Mouse (Mus musculus) brain, embryonic 18.5 days (tissue): ENCODE results near the gene Hgd.

ENCODE experiments used
- DNase-seq: peaks from one replicate; pipeline ENCODE4 v3.0.0-alpha.2; 2012; ENCODE audit warnings: low read depth, low spot score

Gene Hgd

DNA sequence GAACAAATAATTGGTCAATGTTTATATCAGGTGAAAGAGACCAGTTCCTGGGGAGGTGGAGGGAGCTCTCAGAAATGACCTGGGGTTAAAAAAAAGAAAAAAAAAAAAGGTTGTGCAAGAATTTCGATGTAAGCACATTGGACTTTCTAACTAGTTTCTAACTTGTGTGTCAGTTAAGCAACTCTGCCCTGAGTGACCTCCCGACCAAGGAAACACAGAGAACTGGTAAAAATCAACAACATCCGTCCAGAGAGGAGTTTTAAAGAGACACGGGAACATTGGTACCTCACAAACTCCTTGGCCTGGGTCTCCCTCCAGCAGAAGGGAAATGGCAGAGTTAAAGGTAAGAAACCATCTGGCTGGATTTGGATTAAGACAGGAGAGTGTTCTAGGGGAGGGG, at the start of gene Hgd:
Gene Hgd (plus strand): TSS at position 160 of the 400 bp plus-strand sequence.
- DNase-seq: no peak

DNA sequence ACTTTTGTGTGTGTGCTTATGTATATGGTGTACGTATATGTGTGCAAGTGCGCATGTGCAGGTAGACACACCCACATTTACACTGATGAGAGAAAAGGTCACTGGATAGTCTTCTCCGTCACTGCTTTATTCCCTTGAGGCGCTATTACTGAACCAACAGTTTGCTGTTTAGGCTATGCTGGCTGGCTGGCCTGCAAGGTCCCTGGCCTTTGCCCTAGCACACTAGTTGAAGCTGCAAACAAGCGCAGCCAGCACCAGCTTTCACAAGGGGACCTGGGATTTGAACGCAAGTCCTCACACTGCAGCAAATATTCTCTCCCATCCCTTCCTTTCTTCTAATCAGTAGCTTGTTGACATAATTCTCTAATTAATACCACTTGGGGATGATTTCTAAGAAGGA, 49.8 kb upstream of the Hgd start:
- no peak for DNase-seq

DNA sequence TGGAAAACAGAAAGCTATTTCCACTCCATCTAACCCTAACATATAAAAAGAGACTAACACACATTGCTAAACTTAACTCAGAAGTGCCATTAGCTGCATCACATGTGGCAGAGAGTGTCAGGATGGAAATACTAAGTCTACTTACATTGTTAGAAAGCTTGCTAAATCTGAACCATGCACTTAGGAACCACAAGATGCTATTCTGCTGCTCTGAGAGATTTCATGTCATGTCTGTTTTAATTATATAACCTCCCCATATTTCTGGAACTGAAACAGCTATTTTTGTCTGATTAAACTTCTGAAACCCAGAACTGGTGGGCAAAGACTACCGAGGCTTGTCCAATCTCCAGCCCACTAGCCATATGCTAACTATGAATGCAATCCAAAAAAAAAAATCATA, 47.9 kb upstream of the Hgd start:
- no peak for DNase-seq

DNA sequence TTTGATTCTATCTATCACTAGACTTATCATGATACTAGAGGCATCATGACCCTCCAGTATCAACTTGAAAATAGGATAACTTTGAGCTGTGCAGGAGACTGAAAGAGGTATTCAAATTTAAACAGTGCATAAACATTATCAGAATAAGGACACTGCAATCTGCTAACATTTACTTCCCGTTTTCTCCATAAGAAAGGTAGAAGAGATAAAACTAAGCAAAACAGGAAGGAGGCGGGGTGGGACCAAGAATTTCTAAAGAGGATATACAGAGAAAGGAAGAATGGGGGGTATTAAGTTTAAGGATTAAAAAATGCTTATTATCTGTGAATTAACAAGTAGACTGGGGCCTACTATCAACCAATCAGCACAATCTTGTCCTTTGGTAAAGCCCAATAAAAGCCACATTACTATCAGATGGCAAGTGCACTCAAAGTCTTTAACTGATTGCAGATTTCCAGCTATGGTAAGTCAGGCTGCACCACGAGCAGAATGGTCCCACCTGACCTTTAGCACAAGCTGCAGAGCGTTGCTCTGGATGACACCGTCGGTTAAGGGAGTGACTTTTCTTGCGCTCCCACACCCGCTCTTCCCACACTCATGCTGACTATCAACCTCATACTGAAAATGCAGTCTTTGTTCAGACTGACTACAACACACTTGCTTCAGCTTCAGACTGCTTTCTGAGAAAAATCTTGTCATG, 46.4 kb upstream of the Hgd start:
- no peak for DNase-seq

DNA sequence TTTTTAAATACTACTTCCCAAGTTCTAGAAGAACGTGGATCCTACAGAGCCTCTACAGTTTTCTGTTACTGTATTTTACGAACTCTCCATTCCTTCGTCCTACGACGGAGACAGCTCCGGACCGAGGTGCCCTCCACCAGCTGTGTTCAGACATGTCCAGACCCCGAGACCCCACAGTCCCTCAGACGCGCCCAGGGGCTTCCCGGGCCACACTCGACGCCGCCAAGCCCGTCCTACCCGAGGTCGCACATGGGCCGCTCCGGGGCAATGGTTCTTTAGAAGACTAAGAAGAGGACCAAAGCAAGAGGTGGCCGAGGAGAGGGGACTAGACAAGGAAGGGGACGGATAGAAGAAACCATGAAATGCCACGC, 40.7 kb upstream of the Hgd start:
- no peak for DNase-seq

DNA sequence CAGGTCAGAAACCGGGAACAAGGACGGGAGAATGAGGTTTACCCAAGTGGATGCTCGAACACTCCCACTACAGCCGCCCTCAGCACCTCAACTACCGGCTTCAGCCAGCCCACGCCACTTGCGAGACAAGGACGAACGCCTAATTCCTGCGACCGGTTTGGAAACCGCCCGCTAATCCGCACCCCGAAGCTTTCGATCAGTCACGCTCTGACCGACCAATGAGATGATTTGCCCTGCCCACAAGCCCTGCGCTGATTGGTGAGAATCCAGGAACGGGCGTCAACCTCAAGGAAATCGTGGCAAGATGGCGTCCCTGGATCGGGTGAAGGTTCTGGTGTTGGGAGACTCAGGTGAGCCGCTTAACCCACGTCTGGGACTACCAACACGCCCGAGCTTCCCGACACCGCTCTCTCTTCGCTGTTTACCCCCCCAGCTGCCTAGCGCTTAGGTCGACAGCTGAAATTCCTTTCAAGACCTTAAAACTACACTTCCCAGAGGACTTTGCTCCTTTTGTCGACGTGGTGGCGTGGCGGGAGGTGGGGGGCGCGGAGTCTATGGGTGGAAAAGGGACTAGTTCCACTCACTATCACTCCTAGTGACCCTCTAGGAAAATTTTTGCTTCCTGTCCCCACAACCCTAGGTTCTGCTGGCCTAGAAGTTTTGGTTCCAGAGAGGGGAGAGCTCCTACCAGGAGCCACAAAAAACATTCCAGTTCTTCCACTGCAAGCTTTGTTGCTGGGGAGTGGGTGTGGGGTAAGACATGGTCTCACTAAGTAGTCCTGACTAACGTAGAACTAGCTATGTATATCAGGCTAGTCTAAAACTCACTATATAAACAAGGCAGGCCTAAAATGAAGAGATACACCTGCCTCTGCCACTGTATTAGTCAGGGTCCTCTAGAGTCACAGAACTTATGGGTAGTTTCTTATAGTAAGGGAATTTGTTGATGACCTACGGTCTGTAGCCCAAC, 40.1 kb upstream of the Hgd start, which contains the start of the genes Gtf2e1 and Rabl3:
Gene Gtf2e1 (minus strand): TSS at position 179 of the 970 bp plus-strand sequence.
Gene Rabl3 (plus strand): TSS at position 275 of the 970 bp plus-strand sequence.
- DNase-seq: peak; percentile 99

DNA sequence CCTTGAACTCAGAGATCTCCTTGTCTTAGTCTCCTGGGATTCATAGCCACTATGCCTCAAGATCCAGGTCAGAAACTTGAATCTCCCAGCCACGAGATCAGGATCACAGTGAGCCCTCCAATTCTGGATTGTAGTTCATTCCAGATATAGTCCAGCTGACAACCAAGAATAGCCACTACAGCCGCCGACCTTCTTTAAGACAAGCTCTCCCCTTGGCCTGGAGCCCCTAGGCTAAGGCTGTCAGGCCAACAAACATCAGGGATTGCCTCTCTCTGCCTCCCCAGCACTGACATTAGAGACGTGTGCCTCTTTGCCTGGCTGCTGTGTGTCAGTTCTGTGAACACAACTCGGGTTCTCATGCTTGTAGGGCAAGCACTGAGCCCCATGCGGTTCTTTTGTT, 39.2 kb upstream of the Hgd start:
- DNase-seq: no peak

DNA sequence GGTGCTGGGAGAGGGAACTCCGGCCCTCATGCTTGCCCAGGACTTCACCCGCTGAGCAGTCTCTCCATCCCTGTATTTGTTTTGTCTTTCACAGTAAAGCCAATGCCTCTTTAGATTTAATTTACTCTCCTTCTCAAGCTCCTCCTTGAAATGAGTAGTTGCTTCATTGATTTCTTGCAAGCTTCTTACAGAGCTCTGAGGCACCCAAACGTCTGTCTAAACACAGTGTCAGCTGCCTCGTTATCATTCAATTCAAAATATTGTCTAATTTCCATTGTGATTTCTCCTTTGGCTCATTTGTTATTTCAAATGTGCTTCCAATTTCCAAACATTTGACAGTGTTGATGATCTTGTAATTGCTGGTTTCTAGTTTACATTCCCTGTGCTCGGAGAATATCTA, 33.6 kb upstream of the Hgd start:
- no peak for DNase-seq

DNA sequence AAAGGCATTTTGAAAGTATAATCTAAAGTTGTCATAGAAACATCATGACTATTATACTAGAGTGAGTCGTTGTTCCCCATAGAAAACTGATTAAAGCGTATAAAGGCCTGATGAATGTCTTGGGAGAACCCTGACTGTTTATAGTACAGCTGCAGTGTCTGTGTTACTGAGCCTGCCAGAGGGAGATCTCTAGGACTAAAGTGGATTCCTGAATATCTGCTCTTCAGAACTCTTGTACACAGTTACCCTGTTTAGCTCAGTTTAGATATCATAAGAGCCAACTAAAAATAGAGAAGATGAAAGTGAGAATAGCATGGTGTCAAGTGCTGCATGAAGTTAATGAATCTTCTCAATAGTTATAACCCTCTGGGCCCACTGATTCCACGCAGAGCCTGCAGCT, 29.7 kb upstream of the Hgd start:
- DNase-seq: no peak

DNA sequence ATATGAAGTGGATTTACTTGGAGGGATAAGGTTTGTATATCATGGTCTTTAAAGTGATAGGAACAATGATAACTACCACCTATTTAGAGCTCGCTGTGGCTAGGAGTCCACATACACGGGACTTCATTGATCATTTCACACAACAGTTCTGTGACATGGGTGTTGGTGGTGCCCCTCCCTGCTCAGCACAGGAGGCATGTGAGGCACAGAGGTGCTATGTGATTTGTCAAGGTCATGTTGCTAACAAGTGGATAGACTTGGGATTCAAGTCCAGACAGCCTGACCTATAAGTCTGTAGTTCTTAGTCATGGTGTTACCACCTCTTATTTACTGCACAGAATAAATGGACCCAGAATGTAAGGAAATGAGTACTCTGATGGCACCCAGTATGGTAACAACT, 29.0 kb upstream of the Hgd start:
- DNase-seq: no peak

DNA sequence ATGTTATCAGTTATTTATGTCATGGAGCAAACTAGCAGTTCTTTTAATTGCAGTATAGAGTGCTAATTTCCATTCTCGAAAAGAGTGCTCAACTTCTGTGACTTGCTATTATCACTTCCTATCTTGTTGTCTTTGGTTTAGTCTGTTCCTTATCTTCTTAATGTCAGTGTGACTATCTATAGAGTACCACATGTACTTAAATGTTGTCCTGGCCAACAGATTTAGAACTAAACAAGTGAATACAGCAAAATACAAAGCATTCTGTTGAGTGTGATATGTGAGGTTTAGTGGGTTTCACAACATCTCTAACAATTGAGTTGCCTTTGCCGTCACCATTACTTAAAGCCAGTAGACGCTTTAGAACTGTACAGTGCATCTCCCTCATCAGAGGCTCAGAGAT, 27.1 kb upstream of the Hgd start:
- no peak for DNase-seq

DNA sequence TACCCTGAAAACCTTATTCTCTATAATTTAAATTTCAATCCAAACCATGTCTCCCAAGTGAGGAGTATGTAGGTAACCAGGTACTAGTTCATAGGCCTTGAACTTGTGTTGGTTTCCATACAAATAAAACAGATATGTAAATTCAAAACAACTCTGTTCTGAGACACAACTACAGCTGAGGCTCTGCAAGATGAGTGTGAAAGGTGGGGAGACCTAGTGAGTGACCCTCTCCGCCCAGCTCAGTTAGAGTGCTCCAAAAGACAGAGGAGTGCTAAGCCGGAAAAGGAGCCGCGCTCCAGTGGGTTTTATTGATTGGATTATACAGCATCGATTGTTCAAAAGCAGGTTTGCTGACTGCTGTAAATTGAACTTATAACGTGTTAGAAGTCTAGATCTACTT, 17.5 kb upstream of the Hgd start:
- DNase-seq: no peak

DNA sequence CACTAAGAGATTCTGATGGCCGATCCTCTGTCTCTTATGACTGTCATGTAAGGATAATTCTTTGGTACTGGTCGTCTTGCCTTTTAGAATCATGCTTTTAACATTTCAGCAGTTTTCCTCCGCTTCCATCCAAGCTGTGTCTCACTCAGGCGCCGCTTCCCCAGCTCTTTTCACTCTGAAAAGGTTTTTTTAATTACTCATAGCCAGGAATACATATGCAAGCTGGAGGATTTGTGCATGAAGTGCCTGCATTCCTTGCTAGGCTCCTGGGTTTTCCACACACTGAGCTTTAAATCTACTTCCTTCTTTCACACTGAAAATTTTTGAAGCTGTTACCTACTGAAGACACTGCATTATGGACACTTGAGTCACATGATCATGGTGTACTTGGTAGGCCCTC, 17.0 kb upstream of the Hgd start:
- DNase-seq: no peak

DNA sequence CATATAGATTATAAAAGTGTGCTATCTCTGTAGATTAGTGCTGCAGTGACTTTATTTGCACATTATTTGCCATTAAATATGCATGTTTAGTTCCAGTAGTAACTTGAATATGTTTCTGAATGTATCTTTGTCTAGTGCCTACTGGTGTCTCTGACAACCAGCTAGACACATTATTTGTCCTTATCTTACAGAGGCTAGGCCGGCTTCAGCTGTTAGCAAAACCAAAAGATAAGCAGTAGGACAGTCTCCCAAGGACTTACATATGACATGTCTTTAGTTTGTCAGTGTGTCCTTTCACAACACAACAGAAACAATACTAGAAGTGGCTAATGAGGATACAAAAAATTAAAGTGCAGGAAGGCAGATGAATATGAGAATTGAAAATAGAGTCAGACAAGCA, 14.8 kb upstream of the Hgd start:
- DNase-seq: no peak

DNA sequence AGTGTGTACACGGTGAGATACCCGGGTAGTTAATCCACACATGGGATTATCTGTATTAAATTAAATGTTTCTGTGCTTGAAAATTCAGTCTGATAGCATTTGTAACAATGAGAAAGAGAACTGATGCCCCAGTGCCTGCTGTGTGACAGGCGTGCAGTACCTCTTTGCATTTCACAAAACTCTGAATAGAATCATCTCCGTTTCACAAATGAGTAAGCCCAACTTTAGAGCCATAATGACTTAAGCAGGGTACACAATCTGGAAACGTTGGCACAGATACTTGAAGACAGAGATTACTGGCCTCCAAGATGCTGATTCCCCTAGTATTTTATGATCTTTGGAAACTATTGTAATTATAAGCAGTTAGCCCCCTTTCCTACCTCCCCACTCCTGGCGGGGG, 13.8 kb upstream of the Hgd start:
- DNase-seq: no peak

DNA sequence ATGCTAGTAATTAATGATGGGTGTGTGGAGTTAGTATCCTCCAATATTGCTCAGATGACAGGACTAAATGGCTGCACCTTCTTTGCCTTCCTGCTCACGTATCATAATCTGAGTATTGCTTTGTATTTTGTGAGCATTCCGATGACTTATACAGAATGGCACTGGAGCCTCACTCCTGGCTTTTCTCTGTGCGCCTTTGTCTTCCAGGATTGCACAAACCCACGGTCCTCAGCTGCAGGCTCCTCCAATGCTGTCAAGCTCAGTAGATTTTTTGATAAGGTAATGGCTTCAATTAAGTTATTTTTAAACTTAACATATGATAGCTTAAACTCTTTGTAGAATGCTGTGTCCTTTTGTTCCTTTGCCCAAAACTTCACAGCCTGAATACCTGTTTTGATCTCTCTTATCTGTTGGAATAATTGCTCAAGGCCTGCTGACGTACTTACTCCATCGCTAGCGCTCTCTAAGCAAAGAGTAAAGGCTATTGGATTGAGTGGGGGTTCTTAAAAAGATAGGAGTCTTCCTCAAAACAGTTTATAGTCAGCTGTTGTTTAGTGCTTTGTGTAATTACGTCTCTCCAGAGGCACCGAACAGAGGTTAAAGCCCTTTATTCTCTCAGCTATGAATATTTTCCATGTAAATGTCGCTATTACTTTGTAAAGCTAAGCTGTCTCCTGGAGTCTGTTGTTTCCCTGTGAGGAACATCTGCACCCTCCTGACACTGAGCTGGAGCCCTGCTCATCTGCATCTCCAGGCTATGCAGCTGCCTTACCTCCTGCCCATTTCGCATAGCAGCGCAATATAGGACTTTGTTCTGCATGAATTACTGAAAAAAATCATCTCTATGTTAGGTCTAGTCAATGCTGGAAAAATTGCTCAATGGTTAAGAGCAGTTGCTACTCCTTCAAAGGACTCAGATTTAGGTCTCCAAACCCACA, 12.6 kb upstream of the Hgd start:
- no peak for DNase-seq

DNA sequence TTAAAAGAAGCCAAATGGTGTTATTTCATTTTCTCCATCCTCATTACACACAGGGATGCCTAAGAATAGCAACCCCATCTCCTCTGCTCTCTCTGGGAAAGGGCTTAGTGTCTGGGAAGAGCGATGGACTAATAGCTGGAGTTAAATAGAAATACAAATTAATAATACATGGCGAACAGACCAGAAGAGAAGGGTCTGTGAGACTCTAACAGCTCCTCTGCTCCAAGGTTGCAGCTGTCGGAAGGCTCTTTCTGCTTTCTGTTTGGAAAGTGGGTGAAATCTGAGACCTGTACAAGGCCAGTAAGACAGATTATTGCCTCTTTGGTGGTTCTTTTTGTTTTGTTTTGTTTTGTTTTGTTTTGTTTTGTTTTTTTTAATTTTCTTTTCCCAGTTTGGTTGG, 8.4 kb upstream of the Hgd start:
- DNase-seq: no peak

DNA sequence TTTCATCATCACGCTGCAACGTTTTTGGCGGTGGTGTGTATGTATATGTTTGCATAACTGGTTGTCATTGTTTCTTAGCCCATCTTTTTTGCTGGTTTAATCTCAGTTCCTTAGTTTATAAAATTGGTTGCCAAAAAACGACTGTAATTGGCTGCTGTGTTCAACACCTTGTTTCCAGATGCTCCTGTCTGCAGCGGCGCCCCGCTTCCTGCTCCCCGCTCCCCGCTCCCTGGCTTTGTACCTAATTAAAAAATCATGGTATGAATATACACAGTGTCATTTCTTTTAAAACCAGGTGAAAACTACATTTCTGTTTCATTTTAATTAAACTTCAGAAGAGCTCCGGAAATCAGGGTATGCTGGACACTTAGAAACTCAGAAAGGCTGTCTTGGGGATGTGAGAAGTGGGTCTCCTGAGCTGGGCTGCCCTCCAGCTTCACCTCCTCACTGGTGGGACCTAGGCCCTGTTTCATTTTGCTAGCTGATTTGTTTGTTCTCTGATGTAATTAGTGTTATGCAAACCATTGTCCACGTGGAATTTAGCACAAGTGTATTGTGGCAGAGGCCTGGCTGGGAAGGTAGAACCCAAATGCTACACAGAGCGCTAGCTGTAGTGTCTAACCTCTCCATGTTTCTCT, 7.7 kb upstream of the Hgd start:
- DNase-seq: no peak

DNA sequence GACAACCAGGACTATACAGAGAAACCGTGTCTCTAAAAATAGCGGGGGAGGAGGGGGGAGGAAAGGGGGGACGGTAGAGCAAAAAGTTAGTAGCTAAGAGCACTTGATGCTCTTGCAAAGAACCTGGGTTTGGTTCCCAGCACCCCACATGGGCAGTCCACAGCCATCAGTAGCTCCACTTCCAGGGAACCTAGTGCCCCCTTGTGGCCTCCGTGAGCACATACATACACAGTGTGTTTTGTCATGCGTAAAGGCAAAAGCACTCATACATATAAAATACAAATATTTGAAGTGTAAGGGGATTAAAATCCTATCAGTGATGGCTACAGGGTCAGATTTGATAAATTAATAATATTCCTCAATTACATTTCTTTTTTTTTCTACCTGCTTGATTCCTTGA, 6.9 kb upstream of the Hgd start:
- DNase-seq: no peak

DNA sequence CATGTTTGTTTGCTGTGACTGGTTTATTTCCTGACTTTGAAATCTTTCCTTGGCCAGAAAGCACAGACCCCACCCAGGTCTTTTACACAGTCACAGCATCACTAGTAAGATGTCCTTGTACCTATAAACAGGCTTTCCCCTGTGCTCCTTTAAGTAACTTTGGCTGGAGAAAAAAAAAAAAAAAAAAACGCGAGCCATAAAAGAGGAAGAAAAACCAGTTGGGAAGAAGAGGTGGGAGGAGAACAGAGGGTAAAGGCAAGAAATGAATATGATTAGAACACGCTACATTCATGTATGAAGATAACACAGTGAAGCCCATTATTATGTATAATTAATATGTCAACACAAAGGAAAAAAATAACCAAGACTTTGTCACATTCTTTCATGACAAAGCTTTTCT, 4.6 kb upstream of the Hgd start:
- DNase-seq: no peak

DNA sequence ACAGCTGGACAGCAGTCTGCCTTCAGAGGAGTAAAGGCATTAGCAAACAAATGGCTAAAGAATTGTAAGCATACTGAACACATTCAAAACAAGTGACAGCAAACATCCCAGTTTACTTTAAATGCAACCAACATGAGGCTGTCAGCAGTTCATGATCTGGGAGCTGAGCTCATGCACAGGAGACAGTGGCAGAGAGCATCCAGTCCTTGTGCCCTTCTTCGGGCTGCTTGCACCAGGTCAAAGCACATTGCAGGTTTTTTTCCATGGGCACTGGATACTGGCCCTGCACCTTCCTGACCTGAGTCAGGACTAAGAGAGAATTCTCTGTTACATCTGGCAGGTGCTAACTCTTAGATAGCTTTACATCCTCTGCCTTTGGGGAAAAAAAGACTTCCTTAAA, 362 bp upstream of the Hgd start:
- no peak for DNase-seq
